Mouse (Mus musculus): ENCODE results near the gene Xpo5. TPM values are rescaled to one million over a fixed set of nuclear protein-coding genes. Genes with fewer than 3 reads are reported as not detected.
A peak's percentile ranks its signal among the peaks of the same experiment; 100 is the strongest.

The Xpo5 gene
- polyA plus RNA-seq, 1 experiment from 2014 or later = 56.4 TPM

DNA sequence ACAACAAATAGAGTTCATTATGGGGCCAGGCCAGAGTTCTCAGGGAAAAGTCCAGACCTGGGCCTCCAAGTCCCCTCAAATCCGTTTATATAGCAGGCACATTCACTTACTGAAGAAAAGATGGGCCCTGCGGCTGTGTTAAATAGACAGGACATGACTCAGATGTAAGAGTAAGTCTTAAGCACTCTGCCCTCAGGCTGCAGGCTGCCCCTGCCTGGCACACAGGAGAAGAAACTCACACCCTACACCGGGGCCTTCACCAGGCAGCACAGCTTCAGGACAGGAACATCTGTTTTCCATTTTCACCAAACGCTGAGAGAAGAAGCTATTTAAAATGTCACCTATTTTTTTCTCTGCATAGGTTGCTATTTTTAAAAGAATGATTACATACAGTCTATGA lies 75.0 kb downstream of the Xpo5 start:
- H3K9me3 ChIP-seq (ENCODE audit: control insufficient read depth, low read length) = no peaks in the 10 kb centered on the region
- DNase-seq (ENCODE audit: low spot score) = no peak
- H3K4me1 ChIP-seq (replicated peaks; ENCODE audit: control insufficient read depth, insufficient read depth, low read length) = peaks cover 15% of the 10 kb centered on the region
- no peak overlapping the region for H3K27ac ChIP-seq (ENCODE audit: low read depth, low read length)
- no peak overlapping the region for H3K4me2 ChIP-seq
- ATAC-seq (replicated peaks; ENCODE audit: low FRiP score) = no peak
- no peak overlapping the region for H3K9ac ChIP-seq (ENCODE audit: low read depth, low read length)
- no peaks in the 10 kb centered on the region for H3K27me3 ChIP-seq (replicated peaks; ENCODE audit: control insufficient read depth, insufficient read depth, low read length)
- no peak overlapping the region for H3K4me3 ChIP-seq (ENCODE audit: low read depth, low read length)
- WGBS = 73% methylated on average over 4 of the region's 4 CpGs
- H3K36me3 ChIP-seq (ENCODE audit: control insufficient read depth, insufficient read depth, low read length) = peaks cover 8% of the 10 kb centered on the region; the same call in 1 of the 2 replicates

DNA sequence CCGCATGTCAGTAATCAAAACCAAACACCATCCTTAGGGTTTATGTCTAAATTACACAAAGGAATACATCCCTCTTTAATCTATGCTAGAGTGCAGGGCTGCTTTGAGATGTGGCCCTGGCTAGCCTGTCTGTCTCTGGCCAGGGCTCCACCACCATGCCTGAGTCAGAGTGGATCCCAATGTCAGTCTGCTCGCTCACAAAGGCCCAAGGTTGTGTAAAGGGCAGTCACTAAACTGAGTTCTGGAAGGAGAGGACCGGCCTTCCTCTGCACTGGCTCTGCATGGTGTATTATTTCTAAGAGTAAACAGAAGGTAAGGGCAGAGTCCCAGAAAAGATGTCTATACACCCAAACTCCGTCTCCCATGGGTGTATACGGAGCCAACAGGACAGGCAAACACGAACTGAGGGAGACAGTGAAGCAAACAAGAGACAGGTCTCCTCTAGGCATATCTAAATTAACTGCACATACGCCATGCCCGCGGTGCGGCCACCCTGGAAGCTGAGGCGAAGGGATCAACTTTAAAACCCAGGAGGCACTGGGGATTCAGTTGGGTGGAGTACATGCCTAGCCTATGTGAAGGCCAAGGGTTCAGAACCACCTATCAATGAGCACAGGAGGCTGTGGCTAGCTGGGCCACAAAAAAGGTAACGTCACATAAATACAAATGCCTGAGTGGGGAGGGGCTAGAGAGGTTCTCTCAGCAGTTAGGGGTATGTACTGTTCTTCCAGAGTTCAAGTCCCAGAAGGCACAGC lies 75.6 kb downstream of the Xpo5 start:
- WGBS = 88% methylated on average over 12 of the region's 12 CpGs

DNA sequence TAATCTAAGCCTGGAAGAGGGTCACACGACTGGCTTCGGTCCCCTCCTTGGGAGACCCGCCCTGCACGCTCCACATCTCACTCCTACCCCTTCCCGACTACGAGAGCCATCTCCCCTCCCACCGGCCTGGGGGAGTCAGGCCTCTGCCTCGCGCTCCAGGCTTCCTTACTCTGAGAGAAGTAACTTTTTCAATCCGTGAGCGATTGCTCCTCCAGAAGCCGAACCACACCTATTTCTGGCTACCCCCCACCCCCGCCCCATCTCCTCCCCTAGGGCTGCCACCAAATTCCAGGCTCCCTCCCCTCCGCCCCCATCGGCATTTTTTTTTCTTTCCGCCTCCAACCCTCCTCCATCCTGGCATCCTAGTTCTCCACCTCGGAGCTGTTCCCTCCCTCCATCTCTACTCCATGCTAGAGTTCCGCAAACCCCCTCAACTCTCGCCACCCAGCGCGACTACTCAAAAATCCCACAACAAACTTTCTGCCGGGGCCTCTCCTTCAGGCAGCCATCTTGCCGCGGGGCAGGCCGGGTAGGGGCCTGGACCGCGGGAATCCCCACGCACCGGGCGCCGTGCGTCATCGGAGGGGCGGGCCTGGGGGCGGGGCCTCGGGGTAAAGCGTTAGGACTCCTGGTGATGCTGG lies 80.0 kb downstream of the Xpo5 start, which contains the start of gene Tjap1:
Gene Tjap1, minus strand, starts transcription at position 544 of the 641 bp plus-strand sequence.
- Histone ChIP-seq H3K9me3 (ENCODE audit: control insufficient read depth, low read length) (no peaks in the 10 kb centered on the region), H3K4me1 (replicated peaks; ENCODE audit: control insufficient read depth, insufficient read depth, low read length) (peaks cover 10% of the 10 kb centered on the region), H3K9ac (ENCODE audit: low read depth, low read length) (peak within 1 kb of the TSS; percentile 80), H3K27ac (ENCODE audit: low read depth, low read length) (peak within 1 kb of the TSS; percentile 80), H3K27me3 (replicated peaks; ENCODE audit: control insufficient read depth, insufficient read depth, low read length) (no peaks in the 10 kb centered on the region), H3K36me3 (ENCODE audit: control insufficient read depth, insufficient read depth, low read length) (peaks cover 6% of the 10 kb centered on the region; the same call in 1 of the 2 replicates), H3K4me2 (peak within 1 kb of the TSS; percentile 90), H3K4me3 (ENCODE audit: low read depth, low read length) (peak within 1 kb of the TSS; percentile 77)
- DNase-seq (ENCODE audit: low spot score) (peak; percentile 89), ATAC-seq (replicated peaks; ENCODE audit: low FRiP score) (peak; percentile 94)
- 0% methylated on average over 37 of the region's 37 CpGs for WGBS

More for the DNA sequence above, 75.6 kb downstream of the Xpo5 start:
- H3K9me3 ChIP-seq (ENCODE audit: control insufficient read depth, low read length) = no peaks in the 10 kb centered on the region
- H3K4me2 ChIP-seq = no peak overlapping the region
- DNase-seq (ENCODE audit: low spot score) (no peak), ATAC-seq (replicated peaks; ENCODE audit: low FRiP score) (no peak)
- no peak overlapping the region for H3K9ac ChIP-seq (ENCODE audit: low read depth, low read length)
- H3K4me1 ChIP-seq (replicated peaks; ENCODE audit: control insufficient read depth, insufficient read depth, low read length) = peaks cover 15% of the 10 kb centered on the region
- no peak overlapping the region for H3K4me3 ChIP-seq (ENCODE audit: low read depth, low read length)
- peaks cover 8% of the 10 kb centered on the region; the same call in 1 of the 2 replicates for H3K36me3 ChIP-seq (ENCODE audit: control insufficient read depth, insufficient read depth, low read length)
- H3K27me3 ChIP-seq (replicated peaks; ENCODE audit: control insufficient read depth, insufficient read depth, low read length) = no peaks in the 10 kb centered on the region
- no peak overlapping the region for H3K27ac ChIP-seq (ENCODE audit: low read depth, low read length)

DNA sequence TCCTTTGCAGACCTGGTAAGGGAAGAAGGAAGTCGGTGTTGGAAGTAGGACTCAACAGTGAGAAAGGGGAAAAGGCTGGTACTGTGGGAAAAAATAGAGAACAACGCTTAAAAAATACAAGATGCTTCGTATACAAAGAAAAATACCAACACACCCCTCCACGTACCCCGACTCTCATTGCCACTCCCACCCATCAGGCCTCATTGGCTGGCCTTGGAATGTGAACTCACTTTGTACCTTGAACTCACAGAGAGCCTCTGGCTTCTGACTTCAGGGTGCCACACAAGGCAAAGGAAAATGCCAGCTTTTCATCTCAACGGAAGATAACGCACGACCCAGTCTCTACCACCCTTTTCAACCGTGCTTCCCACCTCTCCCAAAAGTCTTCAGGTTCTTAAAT lies 80.6 kb downstream of the Xpo5 start:
- Histone ChIP-seq H3K27me3 (replicated peaks; ENCODE audit: control insufficient read depth, insufficient read depth, low read length) (no peaks in the 10 kb centered on the region), H3K9me3 (ENCODE audit: control insufficient read depth, low read length) (no peaks in the 10 kb centered on the region), H3K4me1 (replicated peaks; ENCODE audit: control insufficient read depth, insufficient read depth, low read length) (peaks cover 10% of the 10 kb centered on the region), H3K4me3 (ENCODE audit: low read depth, low read length) (peak overlapping the region; percentile 77), H3K36me3 (ENCODE audit: control insufficient read depth, insufficient read depth, low read length) (peaks cover 6% of the 10 kb centered on the region; the same call in 1 of the 2 replicates), H3K9ac (ENCODE audit: low read depth, low read length) (peak overlapping the region; percentile 80), H3K27ac (ENCODE audit: low read depth, low read length) (no peak overlapping the region), H3K4me2 (peak overlapping the region; percentile 90)
- DNase-seq (ENCODE audit: low spot score) (no peak), ATAC-seq (replicated peaks; ENCODE audit: low FRiP score) (peak; percentile 53)
- WGBS = 23% methylated on average over 9 of the region's 9 CpGs

DNA sequence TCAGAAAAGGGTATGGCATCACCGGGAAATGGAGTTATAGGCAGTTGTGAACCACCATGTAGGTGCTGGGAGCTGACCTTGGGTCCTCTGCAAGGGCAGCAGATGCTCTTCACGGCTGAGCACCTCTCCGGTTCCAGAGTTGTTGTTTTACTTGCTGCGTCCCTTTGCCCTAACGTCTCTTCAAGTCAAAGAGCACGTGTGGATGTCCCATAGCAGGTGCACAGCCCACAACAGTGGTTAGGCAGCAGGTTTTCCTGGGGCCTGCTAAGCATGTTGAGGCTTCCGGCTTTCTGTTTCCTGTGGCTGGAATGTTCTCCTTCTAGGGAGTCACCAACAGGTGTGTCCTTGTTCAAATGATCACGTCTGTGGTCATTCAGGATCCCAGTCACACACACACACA lies 81.3 kb downstream of the Xpo5 start:
- H3K27ac ChIP-seq (ENCODE audit: low read depth, low read length) = no peak overlapping the region
- H3K27me3 ChIP-seq (replicated peaks; ENCODE audit: control insufficient read depth, insufficient read depth, low read length) = no peaks in the 10 kb centered on the region
- H3K9me3 ChIP-seq (ENCODE audit: control insufficient read depth, low read length) = no peaks in the 10 kb centered on the region
- ATAC-seq (replicated peaks; ENCODE audit: low FRiP score) (no peak), DNase-seq (ENCODE audit: low spot score) (no peak)
- H3K4me2 ChIP-seq = no peak overlapping the region
- 0 out of 2 replicates have a peak, but pooled peaks cover 6% of the 10 kb centered on the region for H3K36me3 ChIP-seq (ENCODE audit: control insufficient read depth, insufficient read depth, low read length)
- H3K4me1 ChIP-seq (replicated peaks; ENCODE audit: control insufficient read depth, insufficient read depth, low read length) = peaks cover 10% of the 10 kb centered on the region
- no peak overlapping the region for H3K9ac ChIP-seq (ENCODE audit: low read depth, low read length)
- H3K4me3 ChIP-seq (ENCODE audit: low read depth, low read length) = no peak overlapping the region
- 81% methylated on average over 8 of the region's 8 CpGs for WGBS

DNA sequence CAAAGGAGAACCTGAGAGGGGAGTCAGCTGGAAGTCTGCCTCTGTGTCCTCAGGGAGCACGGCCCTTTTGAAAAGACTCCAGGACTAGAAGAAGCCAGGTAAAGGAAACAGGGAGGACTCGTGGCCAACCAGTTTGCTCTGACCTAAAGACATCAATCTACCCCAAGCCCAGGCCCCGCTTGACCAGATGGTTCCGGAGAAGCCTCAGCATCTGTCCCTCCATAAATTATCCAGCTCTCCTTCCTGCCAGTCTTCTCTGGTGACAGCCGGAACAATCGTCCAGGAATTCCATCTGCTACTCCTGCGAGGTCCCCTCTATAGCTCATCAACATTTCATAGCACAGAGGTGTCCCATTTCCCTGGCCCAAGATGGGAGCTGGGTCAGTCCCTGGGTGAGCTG lies 82.1 kb downstream of the Xpo5 start:
- 0 out of 2 replicates have a peak, but pooled peaks cover 6% of the 10 kb centered on the region for H3K36me3 ChIP-seq (ENCODE audit: control insufficient read depth, insufficient read depth, low read length)
- ATAC-seq (replicated peaks; ENCODE audit: low FRiP score) = no peak
- H3K9ac ChIP-seq (ENCODE audit: low read depth, low read length) = no peak overlapping the region
- no peak overlapping the region for H3K4me3 ChIP-seq (ENCODE audit: low read depth, low read length)
- H3K27ac ChIP-seq (ENCODE audit: low read depth, low read length) = no peak overlapping the region
- H3K4me2 ChIP-seq = no peak overlapping the region
- H3K4me1 ChIP-seq (replicated peaks; ENCODE audit: control insufficient read depth, insufficient read depth, low read length) = peaks cover 10% of the 10 kb centered on the region
- no peak for DNase-seq (ENCODE audit: low spot score)
- no peaks in the 10 kb centered on the region for H3K9me3 ChIP-seq (ENCODE audit: control insufficient read depth, low read length)
- WGBS = 58% methylated on average over 7 of the region's 7 CpGs
- H3K27me3 ChIP-seq (replicated peaks; ENCODE audit: control insufficient read depth, insufficient read depth, low read length) = no peaks in the 10 kb centered on the region

DNA sequence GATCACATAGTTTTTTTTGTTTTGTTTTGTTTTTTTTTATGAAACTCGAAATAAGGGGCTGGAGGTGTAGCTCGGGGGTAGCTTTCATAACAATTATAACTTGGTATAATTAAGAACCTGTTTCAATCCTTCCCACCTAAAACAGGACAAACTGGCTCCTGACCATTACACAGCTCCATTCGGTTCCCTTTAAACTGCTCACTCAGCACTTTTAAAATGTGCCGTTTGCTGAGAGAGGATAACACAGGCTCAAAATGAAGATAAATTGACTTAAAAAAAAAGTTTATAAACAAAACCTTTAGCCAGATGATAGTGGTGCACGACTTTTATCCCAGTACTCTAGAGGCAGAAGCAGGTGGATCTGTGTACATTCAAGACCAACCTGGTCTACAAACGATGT lies 82.8 kb downstream of the Xpo5 start:
- H3K4me2 ChIP-seq = no peak overlapping the region
- WGBS = 62% methylated on average over 6 of the region's 6 CpGs
- ATAC-seq (replicated peaks; ENCODE audit: low FRiP score) = no peak
- H3K27ac ChIP-seq (ENCODE audit: low read depth, low read length) = no peak overlapping the region
- peaks cover 10% of the 10 kb centered on the region for H3K4me1 ChIP-seq (replicated peaks; ENCODE audit: control insufficient read depth, insufficient read depth, low read length)
- no peak for DNase-seq (ENCODE audit: low spot score)
- H3K4me3 ChIP-seq (ENCODE audit: low read depth, low read length) = no peak overlapping the region
- no peaks in the 10 kb centered on the region for H3K27me3 ChIP-seq (replicated peaks; ENCODE audit: control insufficient read depth, insufficient read depth, low read length)
- H3K9me3 ChIP-seq (ENCODE audit: control insufficient read depth, low read length) = no peaks in the 10 kb centered on the region
- no peak overlapping the region for H3K9ac ChIP-seq (ENCODE audit: low read depth, low read length)
- no peaks in the 10 kb centered on the region for H3K36me3 ChIP-seq (ENCODE audit: control insufficient read depth, insufficient read depth, low read length)

DNA sequence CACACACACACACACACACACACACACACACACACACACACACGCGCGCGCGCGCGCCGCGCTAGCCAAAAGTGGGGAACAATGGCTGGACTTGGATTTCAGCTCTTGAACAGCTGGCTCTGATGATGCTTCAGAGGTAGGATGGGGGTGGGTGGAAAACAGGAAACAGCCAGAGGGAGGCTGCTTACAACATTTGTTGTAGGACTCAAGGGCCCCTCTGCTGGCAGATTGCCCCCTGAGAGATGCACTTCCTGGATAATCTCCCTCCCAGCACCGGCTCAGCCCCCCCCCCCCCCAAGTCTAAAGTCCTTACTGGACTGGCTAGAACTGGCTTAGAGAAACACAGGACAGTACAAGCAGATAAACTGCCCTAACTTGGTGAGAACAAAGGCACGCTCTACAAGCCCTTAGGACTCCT lies 85.1 kb downstream of the Xpo5 start:
- Histone ChIP-seq H3K9me3 (ENCODE audit: control insufficient read depth, low read length) (no peaks in the 10 kb centered on the region), H3K27ac (ENCODE audit: low read depth, low read length) (no peak overlapping the region), H3K4me1 (replicated peaks; ENCODE audit: control insufficient read depth, insufficient read depth, low read length) (no peaks in the 10 kb centered on the region), H3K9ac (ENCODE audit: low read depth, low read length) (no peak overlapping the region), H3K4me3 (ENCODE audit: low read depth, low read length) (no peak overlapping the region), H3K4me2 (no peak overlapping the region), H3K27me3 (replicated peaks; ENCODE audit: control insufficient read depth, insufficient read depth, low read length) (peaks cover 4% of the 10 kb centered on the region), H3K36me3 (ENCODE audit: control insufficient read depth, insufficient read depth, low read length) (no peaks in the 10 kb centered on the region)
- 70% methylated on average over 11 of the region's 11 CpGs for whole genome bisulfite sequencing
- DNase-seq (ENCODE audit: low spot score) = no peak
- ATAC-seq (replicated peaks; ENCODE audit: low FRiP score) = no peak

Measured in liver, embryonic 11.5 days (tissue).